Mouse (Mus musculus): ENCODE results near the gene Dmrt1. TPM values are rescaled to one million over a fixed set of nuclear protein-coding genes. Genes with fewer than 3 reads are reported as not detected.
"Not testable (repeated sequence)": the region's sequence is repeated elsewhere in the genome, so short reads cannot be mapped to it uniquely, and the experiment has no call there.

The Dmrt1 gene
- total RNA-seq (2021): not detected
- long read RNA-seq, experiment 1: 0 reads
- long read RNA-seq, experiment 2: 0 reads

- no peak within 1 kb of the TSS for H3K27ac ChIP-seq
- intact Hi-C loops (cut with DNase I): loop anchor here (5.0 kb wide), 1 partner anchor 102 kb away; no protein-coding TSS in a partner anchor
- DNase-seq (ENCODE audit: extremely low spot score in 1 of 2, low spot score in 2 of 2): peak in 1 of 2 experiments; percentile 10
- no peak within 1 kb of the TSS for H3K4me3 ChIP-seq
- TF ChIP-seq CTCF (IDR thresholded peaks at IDR 0.05): no peak
These were observed at the start of gene Dmrt1 for GRCm38 (mm10) chr19:25505360-25506196. Gene Dmrt1 (plus strand): TSS chr19:25505618.

GRCm38 (mm10) chr19:25460760-25461159 lies 44.7 kb upstream of the Dmrt1 start:
- TF ChIP-seq CTCF (IDR thresholded peaks at IDR 0.05): no peak
- intact Hi-C loops (cut with DNase I): no loop called here
- H3K4me3 ChIP-seq: no peak overlapping the region
- H3K27ac ChIP-seq: no peak overlapping the region
- no peak for DNase-seq (ENCODE audit: extremely low spot score in 1 of 2, low spot score in 2 of 2)

- DNase-seq (ENCODE audit: extremely low spot score in 1 of 2, low spot score in 2 of 2): no peak
- TF ChIP-seq CTCF (IDR thresholded peaks at IDR 0.05): no peak
- no peak overlapping the region for H3K27ac ChIP-seq
- no peak overlapping the region for H3K4me3 ChIP-seq
- intact Hi-C loops (cut with DNase I): no loop called here
These were observed 43.7 kb upstream of the Dmrt1 start for GRCm38 (mm10) chr19:25461553-25462320.

GRCm38 (mm10) chr19:25475806-25476205 lies 29.6 kb upstream of the Dmrt1 start:
- DNase-seq (ENCODE audit: extremely low spot score in 1 of 2, low spot score in 2 of 2); H3K4me3 ChIP-seq; intact Hi-C loops (cut with DNase I); H3K27ac ChIP-seq: not testable (repeated sequence)
- peak; percentile 38 for TF ChIP-seq CTCF (IDR thresholded peaks at IDR 0.05)

GRCm38 (mm10) chr19:25479152-25479669 lies 26.2 kb upstream of the Dmrt1 start:
- no peak for TF ChIP-seq CTCF (IDR thresholded peaks at IDR 0.05)
- Histone ChIP-seq H3K27ac (no peak overlapping the region), H3K4me3 (no peak overlapping the region)
- no peak for DNase-seq (ENCODE audit: extremely low spot score in 1 of 2, low spot score in 2 of 2)
- intact Hi-C loops (cut with DNase I): no loop called here

GRCm38 (mm10) chr19:25480820-25481219 lies 24.6 kb upstream of the Dmrt1 start:
- no peak overlapping the region for H3K27ac ChIP-seq
- no peak for TF ChIP-seq CTCF (IDR thresholded peaks at IDR 0.05)
- H3K4me3 ChIP-seq: no peak overlapping the region
- intact Hi-C loops (cut with DNase I): no loop called here
- DNase-seq (ENCODE audit: extremely low spot score in 1 of 2, low spot score in 2 of 2): no peak

- intact Hi-C loops (cut with DNase I): no loop called here
- no peak for DNase-seq (ENCODE audit: extremely low spot score in 1 of 2, low spot score in 2 of 2)
- H3K4me3 ChIP-seq: no peak overlapping the region
- H3K27ac ChIP-seq: no peak overlapping the region
- no peak for TF ChIP-seq CTCF (IDR thresholded peaks at IDR 0.05)
These were observed 18.9 kb upstream of the Dmrt1 start for GRCm38 (mm10) chr19:25486561-25486960.

- DNase-seq (ENCODE audit: extremely low spot score in 1 of 2, low spot score in 2 of 2): no peak
- TF ChIP-seq CTCF (IDR thresholded peaks at IDR 0.05): no peak
- Histone ChIP-seq H3K27ac (no peak overlapping the region), H3K4me3 (no peak overlapping the region)
- intact Hi-C loops (cut with DNase I): no loop called here
These were observed 18.1 kb upstream of the Dmrt1 start for GRCm38 (mm10) chr19:25487350-25487749.

- intact Hi-C loops (cut with DNase I): no loop called here
- TF ChIP-seq CTCF (IDR thresholded peaks at IDR 0.05): no peak
- DNase-seq (ENCODE audit: extremely low spot score in 1 of 2, low spot score in 2 of 2): no peak
- Histone ChIP-seq H3K4me3 (no peak overlapping the region), H3K27ac (no peak overlapping the region)
These were observed 16.9 kb upstream of the Dmrt1 start for GRCm38 (mm10) chr19:25488546-25488945.

GRCm38 (mm10) chr19:25489546-25489945 lies 15.9 kb upstream of the Dmrt1 start:
- no peak for TF ChIP-seq CTCF (IDR thresholded peaks at IDR 0.05)

GRCm38 (mm10) chr19:25497434-25497833 lies 8.0 kb upstream of the Dmrt1 start:
- intact Hi-C loops (cut with DNase I): no loop called here
- H3K27ac ChIP-seq: no peak overlapping the region
- no peak for DNase-seq (ENCODE audit: extremely low spot score in 1 of 2, low spot score in 2 of 2)
- H3K4me3 ChIP-seq: no peak overlapping the region
- TF ChIP-seq CTCF (IDR thresholded peaks at IDR 0.05): no peak

More at GRCm38 (mm10) chr19:25489546-25489945, 15.9 kb upstream of the Dmrt1 start:
- Histone ChIP-seq H3K4me3 (no peak overlapping the region), H3K27ac (no peak overlapping the region)
- DNase-seq (ENCODE audit: extremely low spot score in 1 of 2, low spot score in 2 of 2): no peak
- intact Hi-C loops (cut with DNase I): no loop called here

- Histone ChIP-seq H3K27ac (no peak overlapping the region), H3K4me3 (no peak overlapping the region)
- intact Hi-C loops (cut with DNase I): loop anchor here (5.0 kb wide), 1 partner anchor 102 kb away; no protein-coding TSS in a partner anchor
- no peak for DNase-seq (ENCODE audit: extremely low spot score in 1 of 2, low spot score in 2 of 2)
- no peak for TF ChIP-seq CTCF (IDR thresholded peaks at IDR 0.05)
These were observed 540 bp upstream of the Dmrt1 start for GRCm38 (mm10) chr19:25504878-25505277.
